Mouse (Mus musculus): ENCODE measurements at regions not wholly inside any gene's neighbourhood (a gene's known extent, or its start where the extent isn't known, plus 50 kb on each side); places are given as distances from the start of the nearest gene placed in this dataset.

DNA sequence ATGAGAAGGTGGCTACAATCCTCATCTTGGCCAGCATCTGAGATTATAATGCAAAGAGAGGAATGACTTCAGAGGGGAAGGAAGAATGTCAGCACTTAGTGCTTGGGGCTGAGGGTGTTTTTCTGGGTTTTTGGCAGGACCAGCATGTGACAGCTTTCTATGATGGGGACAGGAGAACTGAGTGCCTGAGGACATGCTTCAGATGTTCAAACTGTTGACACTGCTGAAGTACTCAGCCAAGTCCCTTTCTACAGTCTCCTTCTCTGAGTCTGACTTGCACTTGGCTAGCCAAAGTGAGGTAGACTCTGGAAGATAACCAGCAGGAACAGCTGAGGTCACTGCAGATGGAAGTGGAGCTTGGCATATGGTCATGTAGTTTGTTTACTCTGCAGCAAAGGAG lies 402.1 kb upstream of the Klhl29 start:
- H3K36me3 ChIP-seq (ENCODE audit: control insufficient read depth, insufficient read depth): no peaks in the 10 kb centered on the region
- no peaks in the 10 kb centered on the region for H3K9me3 ChIP-seq (ENCODE audit: control insufficient read depth)
- H3K27ac ChIP-seq (ENCODE audit: low read depth, low read length): no peak overlapping the region
- no peak for ATAC-seq
- no peaks in the 10 kb centered on the region for H3K4me1 ChIP-seq (replicated peaks; ENCODE audit: control insufficient read depth, insufficient read depth, low read length)
- H3K4me2 ChIP-seq (replicated peaks; ENCODE audit: low read depth): no peak overlapping the region
- no peaks in the 10 kb centered on the region for H3K27me3 ChIP-seq (replicated peaks; ENCODE audit: control insufficient read depth, insufficient read depth, low read length)
- no peak overlapping the region for H3K4me3 ChIP-seq (ENCODE audit: low read depth, low read length)
- TF ChIP-seq CTCF (IDR thresholded peaks at IDR 0.05; ENCODE audit: low read depth): no peak
- no peak overlapping the region for H3K9ac ChIP-seq (ENCODE audit: low read depth, low read length)

DNA sequence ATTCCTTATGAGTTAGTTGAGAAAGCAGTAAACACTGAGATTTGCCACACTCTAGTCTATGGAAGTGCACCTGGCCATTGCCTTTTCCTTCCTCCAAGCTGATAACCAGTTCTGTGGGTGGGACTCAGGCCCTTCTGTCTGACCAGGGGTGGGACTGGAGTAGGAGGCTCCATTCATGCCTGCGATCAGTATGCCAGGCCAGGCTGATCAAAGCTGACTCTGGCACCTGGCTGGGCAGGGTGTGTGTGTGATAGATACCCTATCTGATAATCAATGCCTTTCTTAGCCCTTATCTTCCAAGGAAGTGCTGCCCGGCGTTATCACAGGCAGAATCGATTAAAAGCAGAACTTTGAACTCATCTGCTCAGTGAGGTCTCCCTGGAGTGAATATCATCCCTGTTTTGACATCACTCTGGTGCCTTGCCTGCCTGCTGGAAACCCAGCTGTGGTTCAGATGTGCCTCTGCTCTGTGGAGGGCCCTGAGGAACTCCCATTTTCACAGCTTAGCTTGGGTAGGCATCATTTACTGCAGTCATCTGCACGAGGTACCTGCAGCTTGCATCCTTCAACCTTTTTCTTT lies 396.0 kb upstream of the Klhl29 start:
- no peak overlapping the region for H3K9ac ChIP-seq (ENCODE audit: low read depth, low read length)
- H3K4me2 ChIP-seq (replicated peaks; ENCODE audit: low read depth): no peak overlapping the region
- no peaks in the 10 kb centered on the region for H3K4me1 ChIP-seq (replicated peaks; ENCODE audit: control insufficient read depth, insufficient read depth, low read length)
- H3K27me3 ChIP-seq (replicated peaks; ENCODE audit: control insufficient read depth, insufficient read depth, low read length): no peaks in the 10 kb centered on the region
- H3K36me3 ChIP-seq (ENCODE audit: control insufficient read depth, insufficient read depth): no peaks in the 10 kb centered on the region
- no peak overlapping the region for H3K27ac ChIP-seq (ENCODE audit: low read depth, low read length)
- no peaks in the 10 kb centered on the region for H3K9me3 ChIP-seq (ENCODE audit: control insufficient read depth)
- WGBS: 44% methylated on average over 5 of the region's 5 CpGs
- no peak overlapping the region for H3K4me3 ChIP-seq (ENCODE audit: low read depth, low read length)
- TF ChIP-seq CTCF (IDR thresholded peaks at IDR 0.05; ENCODE audit: low read depth): no peak
- no peak for ATAC-seq

DNA sequence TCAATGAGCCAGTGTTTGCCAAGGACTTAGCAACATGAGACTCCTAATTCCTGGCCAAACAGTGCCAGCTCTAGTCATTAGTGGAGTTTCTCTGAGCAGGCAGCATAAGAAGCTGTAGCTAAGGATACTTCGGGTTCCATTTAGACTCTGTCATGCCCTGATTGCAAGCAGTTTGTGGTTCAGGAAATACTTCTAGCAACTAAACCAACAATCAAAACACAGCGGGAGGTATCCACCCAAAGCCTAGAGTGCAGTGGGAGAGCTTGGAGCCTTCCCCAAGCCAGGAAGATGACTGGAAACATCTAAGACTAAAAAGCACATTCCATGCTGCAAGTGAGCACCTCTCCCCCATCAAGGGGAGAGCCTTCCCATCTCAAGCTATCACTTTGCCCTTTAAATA lies 395.0 kb upstream of the Klhl29 start:
- no peak for TF ChIP-seq CTCF (IDR thresholded peaks at IDR 0.05; ENCODE audit: low read depth)
- no peak overlapping the region for H3K9ac ChIP-seq (ENCODE audit: low read depth, low read length)

DNA sequence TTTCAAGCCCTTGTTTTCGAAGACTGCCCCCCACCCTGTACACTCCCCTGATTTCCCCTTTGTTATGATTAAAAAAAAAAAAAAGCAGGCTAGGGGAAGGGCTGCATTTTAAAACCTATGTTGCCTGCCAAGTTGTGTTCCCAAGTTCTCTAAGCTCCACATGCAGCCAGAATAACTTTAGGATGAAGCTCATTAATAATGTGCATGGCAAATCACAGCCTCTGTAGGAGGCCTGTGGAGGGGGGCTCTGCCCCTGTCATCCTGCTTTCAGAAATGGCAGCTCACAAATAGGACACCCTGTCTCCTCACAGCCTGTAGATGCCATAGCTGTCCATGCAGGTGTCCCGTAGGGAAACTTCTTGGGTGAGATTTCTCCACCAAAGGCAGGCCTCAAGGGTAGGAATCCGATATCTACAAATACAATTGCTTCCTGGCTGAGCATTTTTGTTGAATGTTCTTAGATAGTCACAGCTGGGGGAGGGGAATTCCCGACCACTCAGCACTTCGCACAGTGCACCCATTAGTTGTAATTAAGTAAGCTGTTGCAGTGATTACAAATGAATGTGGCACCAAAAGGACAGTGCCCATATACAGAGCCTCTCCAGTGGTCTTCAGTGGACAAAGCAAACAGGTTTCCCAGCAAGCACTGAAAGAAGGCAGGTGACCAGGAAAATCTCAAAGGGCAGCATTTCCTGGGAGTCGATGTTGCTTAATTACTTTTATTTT lies 389.1 kb upstream of the Klhl29 start:
- Histone ChIP-seq H3K36me3 (ENCODE audit: control insufficient read depth, insufficient read depth) (no peaks in the 10 kb centered on the region), H3K4me2 (replicated peaks; ENCODE audit: low read depth) (no peak overlapping the region), H3K9me3 (ENCODE audit: control insufficient read depth) (no peaks in the 10 kb centered on the region), H3K27ac (ENCODE audit: low read depth, low read length) (no peak overlapping the region), H3K27me3 (replicated peaks; ENCODE audit: control insufficient read depth, insufficient read depth, low read length) (no peaks in the 10 kb centered on the region), H3K4me1 (replicated peaks; ENCODE audit: control insufficient read depth, insufficient read depth, low read length) (no peaks in the 10 kb centered on the region), H3K4me3 (ENCODE audit: low read depth, low read length) (no peak overlapping the region), H3K9ac (ENCODE audit: low read depth, low read length) (no peak overlapping the region)
- 53% methylated on average over 6 of the region's 6 CpGs for WGBS
- TF ChIP-seq CTCF (IDR thresholded peaks at IDR 0.05; ENCODE audit: low read depth): no peak
- no peak for ATAC-seq

More for the DNA sequence above, 395.0 kb upstream of the Klhl29 start:
- Histone ChIP-seq H3K4me1 (replicated peaks; ENCODE audit: control insufficient read depth, insufficient read depth, low read length) (no peaks in the 10 kb centered on the region), H3K4me2 (replicated peaks; ENCODE audit: low read depth) (no peak overlapping the region), H3K27me3 (replicated peaks; ENCODE audit: control insufficient read depth, insufficient read depth, low read length) (no peaks in the 10 kb centered on the region), H3K36me3 (ENCODE audit: control insufficient read depth, insufficient read depth) (no peaks in the 10 kb centered on the region), H3K9me3 (ENCODE audit: control insufficient read depth) (no peaks in the 10 kb centered on the region), H3K27ac (ENCODE audit: low read depth, low read length) (no peak overlapping the region), H3K4me3 (ENCODE audit: low read depth, low read length) (no peak overlapping the region)
- WGBS: 36% methylated on average over 2 of the region's 2 CpGs
- no peak for ATAC-seq

DNA sequence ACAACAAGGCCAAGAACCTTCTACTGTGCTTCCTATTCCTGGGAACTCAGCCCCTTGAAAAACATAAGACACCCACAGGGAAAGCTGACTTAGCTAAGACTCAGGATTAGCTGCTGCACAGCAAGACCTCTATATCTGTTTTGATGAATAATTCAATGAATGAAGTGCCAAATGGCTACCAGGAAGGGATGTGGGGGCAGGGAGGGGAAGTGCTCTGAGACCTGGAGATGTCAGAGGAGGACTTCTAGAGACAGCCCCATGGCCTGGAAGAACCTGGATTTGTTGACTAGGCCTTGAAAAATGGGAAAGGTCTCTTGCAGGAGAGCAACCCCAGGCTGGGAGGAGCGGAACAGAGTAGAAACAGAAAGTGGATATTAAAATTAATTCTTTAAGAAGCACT lies 388.5 kb upstream of the Klhl29 start:
- no peak overlapping the region for H3K27ac ChIP-seq (ENCODE audit: low read depth, low read length)
- WGBS: 72% methylated on average over 1 of the region's 1 CpGs
- H3K4me2 ChIP-seq (replicated peaks; ENCODE audit: low read depth): no peak overlapping the region
- no peak for ATAC-seq
- H3K27me3 ChIP-seq (replicated peaks; ENCODE audit: control insufficient read depth, insufficient read depth, low read length): no peaks in the 10 kb centered on the region
- no peak overlapping the region for H3K4me3 ChIP-seq (ENCODE audit: low read depth, low read length)
- TF ChIP-seq CTCF (IDR thresholded peaks at IDR 0.05; ENCODE audit: low read depth): no peak
- no peaks in the 10 kb centered on the region for H3K9me3 ChIP-seq (ENCODE audit: control insufficient read depth)
- no peak overlapping the region for H3K9ac ChIP-seq (ENCODE audit: low read depth, low read length)
- no peaks in the 10 kb centered on the region for H3K36me3 ChIP-seq (ENCODE audit: control insufficient read depth, insufficient read depth)
- H3K4me1 ChIP-seq (replicated peaks; ENCODE audit: control insufficient read depth, insufficient read depth, low read length): no peaks in the 10 kb centered on the region

DNA sequence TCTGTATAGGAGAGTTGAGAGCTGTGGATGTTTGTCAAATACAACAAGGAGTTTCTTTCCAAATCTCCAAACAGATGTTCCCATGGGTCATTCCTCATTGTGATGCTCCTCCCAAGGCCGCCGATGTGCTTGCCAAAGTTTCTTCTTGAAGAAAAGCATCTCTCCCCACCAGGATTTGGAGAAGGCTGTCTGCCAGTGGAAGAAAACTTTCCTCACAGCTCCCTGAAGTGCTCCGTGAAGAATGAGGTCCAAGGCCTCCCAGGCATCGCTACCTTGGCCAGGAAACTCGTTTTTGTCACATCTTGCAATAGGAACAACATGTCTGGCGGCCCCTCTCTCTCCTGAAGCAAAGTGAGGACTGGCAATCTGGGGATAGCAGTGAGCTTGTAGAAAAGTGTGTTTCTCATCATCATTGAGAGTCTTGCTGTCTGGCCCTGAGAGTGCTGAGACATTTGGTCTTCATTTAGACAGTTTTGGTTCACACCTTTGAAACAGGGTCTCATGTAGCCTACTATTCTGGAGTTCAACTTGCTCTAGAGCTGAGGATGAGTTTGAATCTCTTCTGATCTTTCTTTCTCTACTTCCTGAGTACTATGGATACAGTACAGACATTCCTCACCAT lies 386.9 kb upstream of the Klhl29 start:
- no peak for ATAC-seq
- no peak overlapping the region for H3K4me3 ChIP-seq (ENCODE audit: low read depth, low read length)
- H3K9me3 ChIP-seq (ENCODE audit: control insufficient read depth): no peaks in the 10 kb centered on the region
- TF ChIP-seq CTCF (IDR thresholded peaks at IDR 0.05; ENCODE audit: low read depth): no peak
- 61% methylated on average over 6 of the region's 6 CpGs for WGBS
- H3K9ac ChIP-seq (ENCODE audit: low read depth, low read length): no peak overlapping the region
- H3K4me2 ChIP-seq (replicated peaks; ENCODE audit: low read depth): no peak overlapping the region
- no peaks in the 10 kb centered on the region for H3K36me3 ChIP-seq (ENCODE audit: control insufficient read depth, insufficient read depth)
- H3K4me1 ChIP-seq (replicated peaks; ENCODE audit: control insufficient read depth, insufficient read depth, low read length): no peaks in the 10 kb centered on the region
- no peaks in the 10 kb centered on the region for H3K27me3 ChIP-seq (replicated peaks; ENCODE audit: control insufficient read depth, insufficient read depth, low read length)
- H3K27ac ChIP-seq (ENCODE audit: low read depth, low read length): no peak overlapping the region

All from intestine, postnatal 0 days (tissue).